Mouse (Mus musculus): ENCODE results near the gene Vapa.
"Not testable (repeated sequence)": the region's sequence is repeated elsewhere in the genome, so short reads cannot be mapped to it uniquely, and the experiment has no call there.

The Vapa gene

DNA sequence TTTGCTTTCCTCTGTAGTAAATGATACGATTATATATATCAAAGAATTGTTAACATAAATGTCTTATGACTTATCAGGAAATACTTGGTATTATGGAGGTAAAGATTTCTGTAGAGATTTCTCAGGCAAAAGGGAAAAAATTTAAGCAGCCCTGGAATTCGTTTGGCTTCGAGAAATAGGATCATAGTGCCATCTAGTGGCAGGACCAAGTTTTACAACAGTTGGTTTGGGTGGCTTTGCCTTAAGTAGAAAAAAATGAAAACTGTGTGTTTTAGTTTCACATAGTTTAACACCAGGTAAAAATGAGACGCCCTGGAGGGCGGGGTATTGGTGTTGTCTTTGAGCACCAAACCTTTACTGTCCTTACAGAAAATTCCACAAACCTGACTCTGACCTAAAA is 50.6 kb downstream of the Vapa start:
- no peak for DNase-seq

DNA sequence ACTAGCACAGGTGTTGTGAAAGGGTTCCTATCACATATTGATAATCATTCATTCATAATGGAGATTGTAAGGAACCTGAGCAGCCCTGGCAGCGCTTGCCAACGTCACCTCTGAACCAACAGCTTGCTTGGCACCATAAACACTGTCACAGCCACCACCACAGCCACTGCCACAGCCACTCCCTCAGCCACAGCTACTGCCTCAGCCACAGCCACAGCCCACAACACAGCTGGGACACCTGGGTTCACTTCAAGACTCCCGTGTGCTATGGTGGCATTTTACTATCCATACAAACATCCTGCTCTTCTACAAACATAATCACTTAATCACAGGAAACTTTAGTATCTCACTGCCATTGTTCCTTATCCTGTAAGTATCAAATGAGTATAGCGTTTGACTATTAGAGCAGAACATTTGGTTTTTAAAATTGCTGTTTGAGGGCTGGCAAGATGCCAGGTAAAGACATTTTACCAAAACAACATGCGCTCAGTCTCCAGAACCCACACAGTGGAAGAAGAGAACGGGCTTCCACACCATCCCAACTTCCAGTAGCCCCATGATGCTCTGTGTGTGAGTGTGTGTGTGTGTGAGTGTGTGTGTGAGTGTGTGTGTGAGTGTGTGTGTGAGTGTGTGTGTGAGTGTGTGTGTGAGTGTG is 51.9 kb downstream of the Vapa start:
- DNase-seq: no peak

DNA sequence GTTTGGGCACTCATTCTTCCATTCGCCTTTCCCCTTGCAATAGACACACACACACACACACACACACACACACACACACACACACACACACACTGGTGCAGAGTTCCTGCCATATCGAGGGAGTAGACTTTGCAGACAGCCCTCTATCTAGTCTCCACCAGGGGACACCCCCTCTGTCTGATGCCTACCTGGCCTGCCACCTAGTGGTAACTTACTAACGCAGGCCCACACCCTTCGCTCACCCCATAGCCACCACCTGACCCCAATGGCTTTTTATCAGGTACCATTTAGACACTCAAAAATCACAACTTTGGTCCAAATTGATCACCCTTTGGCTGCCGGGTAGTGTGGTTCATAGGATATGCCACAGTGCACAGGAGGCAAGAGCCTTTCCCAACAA is 54.1 kb downstream of the Vapa start:
- DNase-seq: no peak

DNA sequence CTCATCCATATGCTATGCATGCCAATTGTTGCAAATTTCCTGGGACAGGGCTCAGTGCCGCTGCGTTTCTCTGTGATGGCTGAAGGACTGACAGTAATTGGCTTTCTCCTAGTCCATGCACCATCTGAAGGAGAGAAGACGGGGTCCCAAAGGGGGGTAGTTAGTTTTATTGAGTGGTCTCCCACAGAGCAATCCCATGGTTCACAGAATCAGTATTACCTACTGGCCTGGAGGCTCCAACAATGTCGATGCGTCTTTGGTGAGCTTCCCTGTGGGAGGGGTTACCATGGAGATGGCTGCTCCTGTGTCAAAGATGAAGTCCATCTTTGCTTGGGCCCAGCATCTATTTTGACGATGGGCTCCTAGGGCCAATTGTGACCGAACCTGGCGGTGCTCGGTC is 54.6 kb downstream of the Vapa start:
- DNase-seq: no peak

DNA sequence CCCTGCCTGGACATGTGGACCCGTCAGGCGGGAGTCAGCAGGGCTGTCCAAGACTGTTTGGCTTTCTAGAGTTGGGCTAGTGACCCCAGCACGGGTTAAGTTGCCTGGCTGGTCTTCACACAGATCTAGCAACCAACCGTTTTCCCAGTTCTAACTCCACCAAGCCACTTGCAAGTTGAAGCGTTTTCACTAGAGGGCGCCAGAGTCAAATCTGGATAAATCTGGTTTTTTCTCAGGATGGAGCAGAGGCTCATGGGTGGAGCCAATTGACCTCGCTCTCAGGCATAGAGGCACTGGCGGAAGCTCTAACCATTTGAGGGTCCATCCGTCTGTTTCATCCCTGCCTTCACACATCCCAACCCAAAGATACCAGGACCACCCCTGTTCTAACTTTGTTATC is 55.1 kb downstream of the Vapa start:
- peak; percentile 40 for DNase-seq

DNA sequence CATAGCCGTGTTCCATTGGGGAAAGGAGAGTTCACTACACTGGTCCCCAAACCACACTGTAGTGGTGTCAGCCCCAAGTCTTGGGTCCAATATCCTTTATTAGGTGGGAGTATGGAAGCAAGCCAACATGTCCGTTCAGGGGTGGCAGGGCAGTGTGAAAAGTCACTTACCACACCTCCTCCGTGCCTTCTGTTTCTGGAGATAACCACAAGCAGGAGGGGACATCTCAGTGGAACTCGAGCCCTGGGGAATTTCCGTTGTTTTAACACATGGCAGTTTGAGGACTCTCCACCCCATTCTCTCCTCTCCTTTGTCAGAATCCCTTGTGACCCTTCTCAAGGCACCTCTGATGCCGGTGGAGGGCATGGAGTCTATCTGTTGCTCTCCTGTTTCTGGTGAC is 56.1 kb downstream of the Vapa start:
- no peak for DNase-seq

DNA sequence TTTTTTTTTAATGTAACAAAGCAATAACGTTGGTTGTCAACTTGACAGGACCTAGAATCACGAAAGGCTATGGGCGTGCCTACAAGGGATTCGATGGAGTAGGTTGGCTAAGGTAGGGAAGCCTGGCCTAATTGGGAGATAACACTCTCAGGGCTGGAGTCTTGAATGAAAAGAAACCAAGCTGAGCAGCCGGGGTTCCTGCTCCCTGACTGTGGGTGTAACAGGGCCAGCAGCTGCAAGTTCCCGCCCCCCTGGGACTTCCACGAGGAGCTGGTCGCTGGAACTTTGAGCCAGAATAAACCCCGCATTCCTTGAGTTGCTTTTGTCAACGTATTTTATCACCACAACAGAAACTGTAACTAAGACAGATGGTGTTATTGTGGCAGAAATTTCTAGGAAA is 56.6 kb downstream of the Vapa start:
- no peak for DNase-seq

DNA sequence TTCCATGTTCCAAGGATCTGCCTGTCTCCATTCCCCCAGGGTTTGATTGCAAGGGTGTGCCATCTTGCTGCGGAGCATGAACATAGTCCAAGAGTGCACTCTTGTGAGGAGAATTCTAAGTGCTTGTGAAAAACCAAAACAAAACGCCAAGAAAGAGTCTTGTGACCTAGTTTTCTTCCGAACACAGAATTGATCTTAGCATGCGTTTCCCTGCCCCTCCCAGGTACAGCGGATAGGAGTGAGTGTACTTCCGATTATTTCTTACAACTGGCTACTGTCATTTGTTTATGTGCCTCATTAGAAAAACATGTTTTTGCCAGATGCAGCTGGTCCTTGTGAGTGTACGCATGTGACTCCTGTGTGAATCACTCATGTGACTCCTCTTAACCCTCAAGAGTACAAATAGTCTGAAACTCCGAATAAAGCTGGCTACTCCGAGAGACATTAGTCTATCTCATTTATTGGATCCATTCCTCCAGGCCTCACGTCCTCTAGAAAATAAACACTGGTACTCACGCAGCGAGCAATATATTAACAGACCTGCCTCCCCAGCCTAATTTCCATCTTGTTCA is 60.8 kb downstream of the Vapa start:
- DNase-seq: no peak

DNA sequence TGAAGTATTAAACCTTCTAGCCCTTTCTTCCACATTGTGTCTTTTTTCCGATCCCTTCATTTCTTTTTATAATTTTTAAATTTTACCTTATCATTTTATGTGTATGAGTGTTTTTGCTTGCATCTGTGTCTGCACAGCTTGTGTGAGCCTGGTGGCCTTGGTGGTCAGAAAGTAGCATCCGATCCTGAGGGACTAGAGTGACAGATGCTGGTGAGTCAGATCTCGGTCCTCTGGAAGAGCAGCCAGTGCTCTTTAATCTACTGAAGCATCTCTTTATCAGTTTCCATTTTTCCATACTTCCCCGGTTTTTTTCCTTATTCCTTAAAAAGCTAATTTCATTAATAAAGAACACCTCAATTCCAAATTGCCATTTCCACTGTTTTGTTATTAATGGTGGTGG is 63.0 kb downstream of the Vapa start:
- no peak for DNase-seq

DNA sequence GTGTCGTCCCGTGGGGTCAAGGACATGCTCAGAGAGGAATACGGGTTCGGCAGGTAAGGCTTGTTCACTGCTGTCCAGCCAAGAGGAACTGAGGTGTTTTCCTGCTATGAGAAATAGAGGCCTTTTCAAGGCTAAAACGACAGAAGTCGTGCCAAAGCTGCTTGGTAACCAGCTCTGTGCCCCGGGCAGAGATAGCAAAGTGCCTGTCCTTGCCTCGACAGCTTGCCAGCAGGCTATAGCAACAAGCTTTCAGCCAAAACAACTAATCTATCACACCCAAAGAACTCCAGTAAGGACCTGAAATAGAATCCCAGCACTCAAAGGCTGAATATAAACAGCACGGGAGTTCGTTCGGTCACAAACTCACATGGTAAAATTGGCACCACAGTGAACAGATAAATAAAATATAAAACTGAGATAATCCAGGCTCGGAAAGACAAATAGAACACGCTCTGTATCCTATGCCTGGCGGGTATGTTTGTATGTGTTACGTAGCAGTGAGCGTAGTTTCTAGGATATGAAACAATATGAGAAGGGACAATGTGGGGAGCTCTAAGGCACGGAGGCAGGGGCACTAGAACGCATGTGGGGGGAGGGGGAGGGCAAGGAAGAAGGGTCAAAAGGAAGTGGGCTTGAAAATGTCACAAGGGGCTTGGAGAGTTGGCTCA is 64.5 kb downstream of the Vapa start:
- DNase-seq: no peak

DNA sequence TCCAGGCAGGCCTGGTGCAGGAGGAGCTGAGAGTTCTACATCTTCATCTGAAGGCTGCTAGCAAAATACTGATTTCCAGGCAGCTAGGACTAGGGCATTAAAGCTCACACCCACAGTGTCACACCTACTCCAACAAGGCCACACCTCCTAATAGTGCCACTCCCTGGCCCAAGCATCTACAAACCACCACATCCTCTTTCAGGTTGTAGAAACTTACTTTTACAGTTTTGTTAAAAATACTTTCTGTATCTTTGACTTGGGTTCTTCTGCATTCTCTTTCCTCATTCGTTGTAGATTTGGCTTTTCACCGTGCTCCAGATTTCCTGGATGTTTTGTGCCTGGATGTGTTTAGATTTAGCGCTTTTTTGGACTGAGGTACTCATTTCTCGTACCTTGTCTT is 67.1 kb downstream of the Vapa start:
- DNase-seq: not testable (repeated sequence)

DNA sequence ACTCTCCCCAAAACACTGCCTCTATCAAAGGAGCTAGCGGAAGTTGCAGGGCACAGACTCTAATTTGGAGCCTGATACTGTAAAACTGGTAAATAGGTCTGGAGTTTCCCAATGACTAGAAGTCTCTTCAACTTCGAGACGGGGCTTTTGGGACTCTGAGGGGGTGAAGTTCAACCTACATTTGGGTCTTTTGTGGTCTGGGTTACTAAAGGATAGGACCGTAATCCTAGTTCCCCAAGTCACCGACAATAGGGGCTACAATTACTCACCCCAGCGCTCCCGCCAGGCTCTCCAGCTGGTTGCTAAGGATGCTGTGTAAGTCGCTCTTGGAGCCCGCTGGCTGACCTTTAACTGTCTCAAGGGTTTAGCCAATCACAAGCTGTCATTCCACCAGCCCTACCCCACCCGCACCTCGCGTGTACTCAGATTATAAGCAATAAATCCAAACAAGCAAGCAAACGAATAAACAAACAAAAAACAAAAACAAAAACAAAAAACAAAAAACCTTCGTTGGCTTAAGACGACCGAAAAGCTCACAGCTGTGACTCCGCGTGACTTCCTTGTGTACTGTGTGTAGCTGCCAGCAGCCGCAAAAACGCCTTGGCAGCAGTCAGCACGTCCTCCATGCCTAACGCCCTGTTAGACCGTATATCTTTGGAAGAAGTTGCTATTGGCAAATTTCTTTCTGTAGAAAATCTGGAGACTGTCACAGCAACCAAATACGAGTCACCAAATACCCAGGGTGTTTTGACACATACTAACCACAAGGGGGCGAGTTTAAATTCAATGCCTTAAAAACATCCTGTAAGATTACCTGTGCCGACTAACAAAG is 72.7 kb downstream of the Vapa start, which contains the start of gene Tmem232:
Gene Tmem232 (minus strand): TSS at position 342 of the 832 bp plus-strand sequence.
- peak; percentile 25 for DNase-seq

DNA sequence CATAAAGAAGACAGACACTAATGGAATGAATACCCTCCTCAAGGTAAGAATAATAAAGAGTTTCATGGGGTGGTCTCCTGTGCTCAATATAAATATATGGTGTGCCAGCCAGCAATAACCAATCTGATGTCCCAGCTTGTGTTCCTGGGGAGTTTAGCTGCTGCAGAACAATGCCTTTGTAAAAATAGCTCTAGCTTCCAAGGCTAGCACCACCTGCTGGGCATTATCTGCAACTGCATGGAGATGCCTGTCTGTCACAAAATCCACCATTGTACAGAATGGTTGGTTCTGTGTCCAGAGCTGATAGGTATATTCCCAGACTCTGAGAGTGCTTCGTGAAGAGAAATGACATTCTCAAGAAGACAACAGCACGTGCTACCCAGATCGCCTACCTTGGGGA is 77.2 kb downstream of the Vapa start:
- no peak for DNase-seq

DNA sequence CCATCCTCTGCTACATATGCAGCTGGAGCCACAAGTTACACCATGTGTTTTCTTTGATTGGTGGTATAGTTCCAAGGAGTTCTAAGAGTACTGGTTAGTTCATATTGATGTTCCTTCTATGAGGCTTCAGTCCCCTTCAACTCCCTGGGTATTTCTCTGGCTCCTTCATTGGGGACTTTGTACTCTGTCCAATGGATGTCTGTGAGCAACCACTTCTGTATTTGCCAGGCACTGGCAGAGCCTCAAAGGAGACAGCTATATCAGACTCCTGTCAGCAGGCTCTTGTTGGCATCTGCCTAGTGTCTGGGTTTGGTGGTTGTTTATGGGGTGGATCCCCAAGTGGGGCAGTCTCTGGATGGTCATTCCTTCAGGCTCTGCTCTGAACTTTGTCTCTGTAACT is 81.0 kb downstream of the Vapa start:
- not testable (repeated sequence) for DNase-seq
